ENCODE assay signal across 22 mouse cellular contexts in the genomic region with DNA sequence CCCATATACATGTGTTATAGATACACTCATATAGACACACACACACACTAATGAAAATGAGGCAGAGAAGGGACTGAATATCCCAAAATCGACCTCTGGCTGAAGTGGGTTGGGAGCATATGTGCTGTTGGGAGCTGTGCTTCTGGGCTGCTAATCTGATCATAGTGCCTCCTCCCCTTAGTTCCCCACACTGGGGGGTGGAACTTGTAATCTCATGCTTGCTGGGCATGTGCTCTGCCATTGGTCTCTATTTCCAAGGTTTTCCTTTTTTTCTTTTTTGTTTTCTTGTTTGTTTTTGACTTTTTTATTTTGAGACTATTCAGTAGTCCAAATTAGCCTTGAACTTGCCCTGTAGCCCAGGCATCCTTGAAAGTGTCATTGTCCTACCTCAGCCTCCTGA. TPM values are rescaled to one million over a fixed set of nuclear protein-coding genes. Genes with fewer than 3 reads are reported as not detected.
A peak's percentile ranks its signal among the peaks of the same experiment; 100 is the strongest.
DNase-seq lines count a peak whose midpoint lies in the region; ATAC-seq and TF ChIP-seq lines count a peak whose summit lies in the region.
"Had no signal": no experiment of that assay in that cellular context is flagged by ENCODE, and none has a peak within 500 bp of the region (broad histone marks: within the 10 kb centered on the region; RNA-seq: fewer than 3 reads in every experiment).

No protein-coding gene starts in this region.

- intact Hi-C loops in heart, postnatal 25 days (cut with DNase I): no loop called here

- no peak overlapping the region for H3K4me2 ChIP-seq in liver, embryonic 12.5 days
- H3K4me2 ChIP-seq in liver, postnatal 0 days (ENCODE audit: low read depth, low read length): no peak overlapping the region
- H3K4me2 ChIP-seq in stomach, postnatal 0 days (replicated peaks; ENCODE audit: low read depth): no peak overlapping the region
- H3K4me2 ChIP-seq: embryonic facial prominence, embryonic 12.5 days; forebrain, embryonic 13.5 days; heart, embryonic 13.5 days; hindbrain, embryonic 12.5 days had no signal

- H3K9ac ChIP-seq in liver, embryonic 12.5 days: no peak overlapping the region
- no peak overlapping the region for H3K9ac ChIP-seq in liver, postnatal 0 days (replicated peaks)
- H3K9ac ChIP-seq in stomach, postnatal 0 days (ENCODE audit: low read length): no peak overlapping the region
- H3K9ac ChIP-seq: embryonic facial prominence, embryonic 12.5 days; forebrain, embryonic 13.5 days; forebrain, postnatal 0 days; heart, embryonic 13.5 days; hindbrain, embryonic 12.5 days had no signal

- H3K9me3 ChIP-seq in liver, embryonic 12.5 days (replicated peaks): no peaks in the 10 kb centered on the region
- no peaks in the 10 kb centered on the region for H3K9me3 ChIP-seq in liver, postnatal 0 days (ENCODE audit: low read length)
- no peaks in the 10 kb centered on the region for H3K9me3 ChIP-seq in stomach, postnatal 0 days (ENCODE audit: control insufficient read depth, low read length)
- H3K9me3 ChIP-seq: embryonic facial prominence, embryonic 12.5 days; forebrain, embryonic 13.5 days; heart, embryonic 13.5 days; hindbrain, embryonic 12.5 days had no signal

- peaks cover 17% of the 10 kb centered on the region for H3K4me1 ChIP-seq in liver, embryonic 12.5 days
- peaks cover 4% of the 10 kb centered on the region; the same call in 1 of the 2 replicates for H3K4me1 ChIP-seq in liver, postnatal 0 days (ENCODE audit: insufficient read depth)
- no peaks in the 10 kb centered on the region for H3K4me1 ChIP-seq in stomach, postnatal 0 days (replicated peaks; ENCODE audit: control insufficient read depth, insufficient read depth)
- H3K4me1 ChIP-seq: embryonic facial prominence, embryonic 12.5 days; forebrain, embryonic 13.5 days; heart, embryonic 13.5 days; hindbrain, embryonic 12.5 days had no signal

- 15% methylated on average over 1 of the region's 1 CpGs for WGBS in liver, embryonic 12.5 days (ENCODE audit: insufficient replicate concordance)
- 32% methylated on average over 1 of the region's 1 CpGs for WGBS in liver, postnatal 0 days (ENCODE audit: insufficient replicate concordance)
- 26% methylated on average over 1 of the region's 1 CpGs for WGBS in stomach, postnatal 0 days

- H3K4me3 ChIP-seq in liver, embryonic 12.5 days: no peak overlapping the region
- H3K4me3 ChIP-seq in liver, postnatal 0 days (ENCODE audit: low read depth, low read length): no peak overlapping the region
- H3K4me3 ChIP-seq in stomach, postnatal 0 days (ENCODE audit: low read depth, low read length): no peak overlapping the region
- H3K4me3 ChIP-seq: embryonic facial prominence, embryonic 12.5 days; forebrain, embryonic 13.5 days; gastrocnemius, adult 2 months; heart, embryonic 13.5 days; hindbrain, embryonic 12.5 days had no signal

- H3K27ac ChIP-seq in liver, embryonic 12.5 days: no peak overlapping the region
- no peak overlapping the region for H3K27ac ChIP-seq in liver, postnatal 0 days (ENCODE audit: low read depth)
- peak overlapping the region; percentile 84; the same call in 1 of the 2 replicates for H3K27ac ChIP-seq in stomach, postnatal 0 days (replicated peaks)
- H3K27ac ChIP-seq: embryonic facial prominence, embryonic 12.5 days; forebrain, embryonic 13.5 days; gastrocnemius, adult 2 months; heart, embryonic 13.5 days; hindbrain, embryonic 12.5 days had no signal

- no peaks in the 10 kb centered on the region for H3K36me3 ChIP-seq in liver, embryonic 12.5 days
- no peaks in the 10 kb centered on the region for H3K36me3 ChIP-seq in liver, postnatal 0 days (replicated peaks; ENCODE audit: insufficient read depth, low read length)
- no peaks in the 10 kb centered on the region for H3K36me3 ChIP-seq in stomach, postnatal 0 days (ENCODE audit: control insufficient read depth, insufficient read depth, low read length)
- H3K36me3 ChIP-seq: embryonic facial prominence, embryonic 12.5 days; heart, embryonic 13.5 days; hindbrain, embryonic 12.5 days had no signal

- no peak for TF ChIP-seq CTCF in liver, postnatal 0 days (IDR thresholded peaks at IDR 0.05; ENCODE audit: low read depth)
- no peak for TF ChIP-seq CTCF in stomach, postnatal 0 days (IDR thresholded peaks at IDR 0.05; ENCODE audit: low read depth)

- TF ChIP-seq EP300 in liver, postnatal 0 days (IDR thresholded peaks at IDR 0.05; ENCODE audit: low read depth): no peak
- TF ChIP-seq EP300 in stomach, postnatal 0 days (optimal IDR thresholded peaks at IDR 0.05): no peak

- no peak for DNase-seq in liver, postnatal 0 days
- no peak for DNase-seq in stomach, postnatal 0 days (ENCODE audit: low spot score)
- no peak for DNase-seq in heart, postnatal 25 days (ENCODE audit: low spot score)
- DNase-seq in ovary, postnatal 10 days (ENCODE audit: low spot score): no peak
- DNase-seq: adrenal gland, postnatal 14 days; cerebellum, adult 11-12 months; cerebellum, postnatal 10 days; forebrain, postnatal 0 days; gastrocnemius, adult 2 months; gastrocnemius, postnatal 25 days; heart, adult 11 months; heart, postnatal 4 days had no signal

- H3K27me3 ChIP-seq in liver, embryonic 12.5 days (replicated peaks): no peaks in the 10 kb centered on the region
- H3K27me3 ChIP-seq in liver, postnatal 0 days (ENCODE audit: insufficient read depth, low read length): no peaks in the 10 kb centered on the region
- H3K27me3 ChIP-seq in stomach, postnatal 0 days (ENCODE audit: control insufficient read depth, insufficient read depth, low read length): no peaks in the 10 kb centered on the region
- H3K27me3 ChIP-seq: embryonic facial prominence, embryonic 12.5 days; forebrain, embryonic 13.5 days; heart, embryonic 13.5 days; hindbrain, embryonic 12.5 days; Patski had no signal

- ATAC-seq in liver, embryonic 12.5 days: peak; percentile 78
- ATAC-seq in liver, postnatal 0 days: no peak
- ATAC-seq in common myeloid progenitor, adult 5-6 weeks (replicated peaks; ENCODE audit: low read depth, poor library complexity, severe bottlenecking): peak; percentile 42; the same call in 1 of the 2 replicates
- ATAC-seq in megakaryocyte progenitor cell, adult 5-6 weeks (replicated peaks; ENCODE audit: poor library complexity): peak; percentile 85
- no peak for ATAC-seq in stomach, postnatal 0 days (ENCODE audit: low FRiP score, low TSS enrichment)
- ATAC-seq: activated CD4-positive, CD25-positive, alpha-beta regulatory T cell, adult 4 months; forebrain, embryonic 13.5 days; forebrain, postnatal 0 days; hindbrain, embryonic 16.5 days; Patski had no signal

RNA-seq across cellular contexts. Expression of gene Sgsm3, which starts 10.8 kb away (rescaled TPM):
- polyA plus RNA-seq in liver, embryonic 12.5 days (2016; fragmentation: Nextera tagmentation; extraction: Ambion mirVana): 17.6 and 18.1 TPM in 2 replicates
- 5.4 and 7.5 TPM in 2 replicates for polyA plus RNA-seq in liver, postnatal 0 days (2015; fragmentation: Nextera tagmentation; extraction: Ambion mirVana)
- total RNA-seq in common myeloid progenitor, adult 5-6 weeks (2017): 30.6 and 38.4 TPM in 2 replicates
- total RNA-seq in megakaryocyte progenitor cell, adult 5-6 weeks (2015): 7.2 and 7.5 TPM in 2 replicates
- total RNA-seq in megakaryocyte progenitor cell, adult 5-6 weeks (2017): 21.7 and 26.0 TPM in 2 replicates
- 44.8 and 49.4 TPM in 2 replicates for polyA plus RNA-seq in stomach, postnatal 0 days (2015; fragmentation: Nextera tagmentation; extraction: Ambion mirVana)
- 10 to 100 TPM; 10.8 to 12.8 TPM for total RNA-seq in heart, postnatal 25 days (2021)

RNA-seq across cellular contexts. Expression of gene Adsl, which starts 40.0 kb away (rescaled TPM):
- 171 and 181 TPM in 2 replicates for polyA plus RNA-seq in liver, embryonic 12.5 days (2016; fragmentation: Nextera tagmentation; extraction: Ambion mirVana)
- 28.9 and 37.0 TPM in 2 replicates for polyA plus RNA-seq in liver, postnatal 0 days (2015; fragmentation: Nextera tagmentation; extraction: Ambion mirVana)
- 200 and 219 TPM in 2 replicates for total RNA-seq in common myeloid progenitor, adult 5-6 weeks (2017)
- 45.5 and 46.5 TPM in 2 replicates for total RNA-seq in megakaryocyte progenitor cell, adult 5-6 weeks (2015)
- total RNA-seq in megakaryocyte progenitor cell, adult 5-6 weeks (2017): 164 and 185 TPM in 2 replicates
- 77.0 and 79.7 TPM in 2 replicates for polyA plus RNA-seq in stomach, postnatal 0 days (2015; fragmentation: Nextera tagmentation; extraction: Ambion mirVana)
- total RNA-seq in heart, postnatal 25 days (2021): 10 to 100 TPM; 87.1 to 88.8 TPM

Comparison
In these comparisons a context has a peak if more than half of its experiments do, and no peak if none do; other contexts are left out.
1. ATAC-seq: peak in liver, embryonic 12.5 days (single experiment), common myeloid progenitor, adult 5-6 weeks (single experiment) and megakaryocyte progenitor cell, adult 5-6 weeks (single experiment); none in liver, postnatal 0 days (single experiment) and stomach, postnatal 0 days (single experiment).